Mouse (Mus musculus): ENCODE results near the gene Acoxl. TPM values are rescaled to one million over a fixed set of nuclear protein-coding genes. Genes with fewer than 3 reads are reported as not detected.

The Acoxl gene
- polyA plus RNA-seq, 1 experiment: not detected

GRCm38 (mm10) chr2:127909790-127910189 is 71.1 kb downstream of the Acoxl start:
- WGBS: 93% methylated on average over 4 of the region's 4 CpGs

GRCm38 (mm10) chr2:127911579-127911978 is 72.9 kb downstream of the Acoxl start:
- WGBS: 67% methylated on average over 3 of the region's 3 CpGs
- H3K36me3 ChIP-seq (ENCODE audit: control insufficient read depth, insufficient read depth, low read length): no peaks in the 10 kb centered on the region

More at GRCm38 (mm10) chr2:127909790-127910189, 71.1 kb downstream of the Acoxl start:
- no peak overlapping the region for H3K27ac ChIP-seq (ENCODE audit: insufficient read depth, low read depth, low read length)
- H3K36me3 ChIP-seq (ENCODE audit: control insufficient read depth, insufficient read depth, low read length): no peaks in the 10 kb centered on the region
- H3K27me3 ChIP-seq (replicated peaks; ENCODE audit: control insufficient read depth, insufficient read depth, low read length): no peaks in the 10 kb centered on the region
- no peaks in the 10 kb centered on the region for H3K4me1 ChIP-seq (ENCODE audit: control insufficient read depth, insufficient read depth, low read length)
- no peak for DNase-seq
- no peak overlapping the region for H3K4me3 ChIP-seq (ENCODE audit: insufficient read depth, low read depth, low read length)
- TF ChIP-seq CTCF (conservative IDR thresholded peaks at IDR 0.05; ENCODE audit: insufficient read depth, insufficient read length, low read depth, low read length): no peak
- no peak for TF ChIP-seq POLR2A (IDR thresholded peaks at IDR 0.05; ENCODE audit: low read depth, low read length)

GRCm38 (mm10) chr2:127914047-127914446 is 75.4 kb downstream of the Acoxl start:
- 88% methylated on average over 5 of the region's 5 CpGs for WGBS

More at GRCm38 (mm10) chr2:127911579-127911978, 72.9 kb downstream of the Acoxl start:
- Histone ChIP-seq H3K27ac (ENCODE audit: insufficient read depth, low read depth, low read length) (no peak overlapping the region), H3K27me3 (replicated peaks; ENCODE audit: control insufficient read depth, insufficient read depth, low read length) (no peaks in the 10 kb centered on the region), H3K4me1 (ENCODE audit: control insufficient read depth, insufficient read depth, low read length) (no peaks in the 10 kb centered on the region), H3K4me3 (ENCODE audit: insufficient read depth, low read depth, low read length) (no peak overlapping the region)
- TF ChIP-seq POLR2A (IDR thresholded peaks at IDR 0.05; ENCODE audit: low read depth, low read length) (no peak), CTCF (conservative IDR thresholded peaks at IDR 0.05; ENCODE audit: insufficient read depth, insufficient read length, low read depth, low read length) (no peak)
- no peak for DNase-seq

GRCm38 (mm10) chr2:127916804-127917410 is 78.2 kb downstream of the Acoxl start:
- WGBS: 60% methylated on average over 7 of the region's 7 CpGs
- Histone ChIP-seq H3K27ac (ENCODE audit: insufficient read depth, low read depth, low read length) (no peak overlapping the region), H3K36me3 (ENCODE audit: control insufficient read depth, insufficient read depth, low read length) (no peaks in the 10 kb centered on the region)

More at GRCm38 (mm10) chr2:127914047-127914446, 75.4 kb downstream of the Acoxl start:
- TF ChIP-seq POLR2A (IDR thresholded peaks at IDR 0.05; ENCODE audit: low read depth, low read length): no peak
- no peak for TF ChIP-seq CTCF (conservative IDR thresholded peaks at IDR 0.05; ENCODE audit: insufficient read depth, insufficient read length, low read depth, low read length)
- Histone ChIP-seq H3K27ac (ENCODE audit: insufficient read depth, low read depth, low read length) (no peak overlapping the region), H3K4me1 (ENCODE audit: control insufficient read depth, insufficient read depth, low read length) (no peaks in the 10 kb centered on the region), H3K27me3 (replicated peaks; ENCODE audit: control insufficient read depth, insufficient read depth, low read length) (no peaks in the 10 kb centered on the region), H3K36me3 (ENCODE audit: control insufficient read depth, insufficient read depth, low read length) (no peaks in the 10 kb centered on the region), H3K4me3 (ENCODE audit: insufficient read depth, low read depth, low read length) (no peak overlapping the region)
- no peak for DNase-seq

DNA sequence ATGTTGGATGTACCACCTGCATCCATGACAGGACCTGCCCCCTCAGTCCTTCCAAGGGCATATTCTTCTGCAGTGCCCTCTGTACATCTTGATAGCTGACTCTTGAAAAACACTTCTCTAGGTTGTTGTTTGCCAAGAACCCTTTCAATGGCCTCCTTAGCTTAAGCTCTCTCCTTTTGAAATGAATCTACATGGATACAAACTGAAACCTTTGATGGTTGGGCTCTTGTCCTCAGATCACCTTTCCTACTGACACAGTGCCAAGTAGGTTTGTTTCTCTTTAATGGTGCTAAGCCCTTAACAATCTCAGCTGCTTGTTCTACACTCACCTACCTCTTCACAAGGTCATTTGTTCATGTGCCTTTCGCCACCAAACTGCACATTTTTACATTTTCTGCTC is 81.1 kb downstream of the Acoxl start:
- TF ChIP-seq POLR2A (IDR thresholded peaks at IDR 0.05; ENCODE audit: low read depth, low read length): no peak
- TF ChIP-seq CTCF (conservative IDR thresholded peaks at IDR 0.05; ENCODE audit: insufficient read depth, insufficient read length, low read depth, low read length): no peak
- Histone ChIP-seq H3K27me3 (replicated peaks; ENCODE audit: control insufficient read depth, insufficient read depth, low read length) (no peaks in the 10 kb centered on the region), H3K36me3 (ENCODE audit: control insufficient read depth, insufficient read depth, low read length) (no peaks in the 10 kb centered on the region), H3K4me1 (ENCODE audit: control insufficient read depth, insufficient read depth, low read length) (no peaks in the 10 kb centered on the region), H3K27ac (ENCODE audit: insufficient read depth, low read depth, low read length) (no peak overlapping the region), H3K4me3 (ENCODE audit: insufficient read depth, low read depth, low read length) (no peak overlapping the region)
- WGBS: 92% methylated on average over 1 of the region's 1 CpGs
- peak; percentile 10 for DNase-seq

More at GRCm38 (mm10) chr2:127916804-127917410, 78.2 kb downstream of the Acoxl start:
- no peak overlapping the region for H3K4me3 ChIP-seq (ENCODE audit: insufficient read depth, low read depth, low read length)
- H3K27me3 ChIP-seq (replicated peaks; ENCODE audit: control insufficient read depth, insufficient read depth, low read length): no peaks in the 10 kb centered on the region
- DNase-seq: no peak
- no peaks in the 10 kb centered on the region for H3K4me1 ChIP-seq (ENCODE audit: control insufficient read depth, insufficient read depth, low read length)
- TF ChIP-seq CTCF (conservative IDR thresholded peaks at IDR 0.05; ENCODE audit: insufficient read depth, insufficient read length, low read depth, low read length): no peak
- no peak for TF ChIP-seq POLR2A (IDR thresholded peaks at IDR 0.05; ENCODE audit: low read depth, low read length)

DNA sequence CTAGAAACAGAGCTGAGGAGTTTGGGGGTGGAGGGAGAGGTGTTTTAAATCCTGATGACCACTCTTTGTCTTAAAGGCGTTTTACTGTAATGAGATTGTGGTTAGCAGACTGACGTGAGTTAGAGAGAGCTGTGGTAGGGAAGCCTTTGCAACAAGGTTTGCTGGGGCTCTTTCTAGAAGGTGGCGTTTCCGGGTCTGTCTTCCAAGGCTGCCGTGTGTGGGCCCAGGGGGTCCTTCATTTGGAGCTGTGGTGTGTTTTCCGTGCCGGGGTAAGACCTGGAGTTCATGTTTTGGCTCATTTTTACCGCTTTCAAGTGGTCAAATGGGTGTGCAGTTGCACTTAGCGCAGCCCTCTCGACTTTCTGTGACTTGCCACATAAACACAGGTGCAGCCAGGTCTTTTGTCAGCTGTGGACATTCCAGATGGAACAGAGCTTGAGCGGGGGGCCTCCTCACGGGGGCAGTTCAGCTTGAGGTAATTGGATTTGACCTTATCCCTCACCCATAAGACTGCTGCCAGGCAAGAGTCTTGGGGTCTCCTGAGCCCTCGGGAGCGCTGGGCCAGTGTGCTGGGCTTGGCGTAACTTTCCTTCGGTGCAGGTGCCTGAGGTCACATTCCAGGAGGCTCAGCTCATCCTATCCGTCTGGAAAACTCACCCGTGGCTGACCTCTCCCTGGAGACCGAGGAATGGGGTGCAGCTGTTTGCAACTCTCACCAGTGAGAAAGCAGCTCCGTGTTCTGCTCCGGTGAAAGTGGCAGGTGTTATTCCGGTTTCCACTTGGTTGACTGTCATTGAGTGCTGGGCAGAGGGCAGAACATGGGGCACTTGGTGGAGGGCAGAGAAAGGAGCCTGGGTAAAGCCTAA is 83.6 kb downstream of the Acoxl start:
- no peaks in the 10 kb centered on the region for H3K36me3 ChIP-seq (ENCODE audit: control insufficient read depth, insufficient read depth, low read length)
- no peak overlapping the region for H3K4me3 ChIP-seq (ENCODE audit: insufficient read depth, low read depth, low read length)
- 31% methylated on average over 22 of the region's 22 CpGs for WGBS
- no peaks in the 10 kb centered on the region for H3K4me1 ChIP-seq (ENCODE audit: control insufficient read depth, insufficient read depth, low read length)
- no peak for TF ChIP-seq POLR2A (IDR thresholded peaks at IDR 0.05; ENCODE audit: low read depth, low read length)
- H3K27ac ChIP-seq (ENCODE audit: insufficient read depth, low read depth, low read length): 0 out of 2 replicates have a peak overlapping the region, but pooled peaks have one; percentile 10
- no peaks in the 10 kb centered on the region for H3K27me3 ChIP-seq (replicated peaks; ENCODE audit: control insufficient read depth, insufficient read depth, low read length)
- peak; percentile 36 for DNase-seq

- no peak overlapping the region for H3K4me3 ChIP-seq (ENCODE audit: insufficient read depth, low read depth, low read length)
- no peak for DNase-seq
- no peaks in the 10 kb centered on the region for H3K27me3 ChIP-seq (replicated peaks; ENCODE audit: control insufficient read depth, insufficient read depth, low read length)
- no peaks in the 10 kb centered on the region for H3K36me3 ChIP-seq (ENCODE audit: control insufficient read depth, insufficient read depth, low read length)
- TF ChIP-seq POLR2A (IDR thresholded peaks at IDR 0.05; ENCODE audit: low read depth, low read length) (no peak), CTCF (conservative IDR thresholded peaks at IDR 0.05; ENCODE audit: insufficient read depth, insufficient read length, low read depth, low read length) (no peak)
- no peaks in the 10 kb centered on the region for H3K4me1 ChIP-seq (ENCODE audit: control insufficient read depth, insufficient read depth, low read length)
- H3K27ac ChIP-seq (ENCODE audit: insufficient read depth, low read depth, low read length): no peak overlapping the region; the same call in 1 of the 2 replicates
- WGBS: 71% methylated on average over 5 of the region's 5 CpGs
Measured at GRCm38 (mm10) chr2:127923077-127923680, 84.5 kb downstream of the Acoxl start.
